Mouse (Mus musculus): ENCODE measurements around the gene Ptprs.

Gene Ptprs

DNA sequence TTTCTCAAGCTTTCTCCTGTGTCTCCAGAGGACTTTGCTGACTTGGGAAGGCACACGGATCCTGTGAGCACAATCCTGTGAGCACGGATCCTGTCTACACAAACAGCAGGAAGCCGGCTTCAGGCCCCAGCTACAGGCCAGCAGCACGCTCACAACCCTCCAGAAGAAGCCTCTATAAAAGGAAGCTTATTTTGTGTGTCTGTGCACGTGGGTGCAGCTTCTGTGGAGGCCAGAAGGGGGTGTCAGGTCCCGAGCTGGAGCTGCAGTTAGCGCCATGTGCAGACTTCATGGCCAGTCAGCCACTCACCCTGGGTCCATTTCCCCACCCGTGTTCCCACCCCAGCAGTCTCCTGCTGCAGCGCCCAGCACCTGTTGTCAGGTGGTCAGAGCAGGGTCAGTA lies 7.9 kb downstream of the Ptprs start:
- in situ Hi-C loops (cut with MboI, MseI) = no loop called here

DNA sequence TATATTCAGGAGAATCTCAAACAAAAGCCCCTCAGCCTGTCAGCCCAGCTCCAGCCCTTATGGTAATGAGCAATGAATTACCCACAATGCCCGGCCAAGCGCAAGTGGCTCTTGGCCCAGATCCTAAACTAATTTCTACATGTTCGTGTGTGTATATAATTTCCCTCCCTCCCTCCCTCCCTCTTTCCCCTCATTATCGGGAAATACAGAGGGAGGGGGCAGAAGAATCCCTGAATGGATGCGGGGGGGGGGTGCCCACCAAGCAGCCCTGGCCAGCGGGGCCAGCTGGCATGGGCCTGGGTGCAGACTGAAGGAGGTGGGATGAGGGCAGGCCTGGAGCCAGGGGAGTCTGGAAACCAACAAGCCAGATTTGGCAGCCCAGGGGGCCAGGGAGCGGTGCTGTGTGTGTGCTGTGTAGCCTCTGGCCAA lies 8.8 kb downstream of the Ptprs start:
- in situ Hi-C loops (cut with MboI, MseI) = no loop called here

DNA sequence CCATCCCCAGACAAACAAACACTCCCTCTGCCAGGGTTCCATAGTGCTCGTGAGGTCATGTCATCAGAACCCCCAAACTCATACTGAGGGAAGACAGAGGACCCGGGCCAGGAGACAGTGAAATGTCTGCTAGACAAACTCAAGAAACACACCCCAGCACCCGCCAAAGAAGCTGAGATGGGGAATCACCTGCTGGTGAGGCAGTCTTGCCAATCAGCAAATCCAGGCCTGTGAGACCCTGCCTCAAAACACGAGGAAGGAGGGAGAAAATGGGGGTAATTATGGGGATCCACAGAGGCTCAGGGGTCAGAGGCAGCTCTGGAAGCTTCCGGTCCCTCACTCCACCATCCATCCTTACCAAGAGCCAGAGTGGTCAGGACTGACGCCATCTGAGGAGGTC lies 9.5 kb downstream of the Ptprs start:
- in situ Hi-C loops (cut with MboI, MseI) = no loop called here

DNA sequence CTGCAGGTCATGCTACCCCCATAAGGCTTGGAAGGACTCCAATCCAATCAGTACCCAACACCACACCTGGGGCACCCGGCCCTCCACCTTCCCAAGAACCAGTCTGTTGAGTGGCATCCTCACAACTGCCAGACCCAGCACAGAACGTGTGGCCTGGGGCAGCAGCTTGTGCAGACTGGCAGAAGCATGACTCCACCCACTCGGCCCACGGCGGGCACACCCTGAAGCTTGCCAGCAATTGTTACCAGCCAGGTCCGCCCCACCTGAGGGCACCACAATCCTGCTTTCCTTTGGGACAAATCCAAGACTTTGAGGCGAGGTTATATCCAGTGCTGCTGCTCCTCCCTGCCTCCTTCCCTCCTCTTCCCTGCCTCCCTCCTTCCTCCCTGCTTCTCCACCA lies 11.5 kb downstream of the Ptprs start:
- in situ Hi-C loops (cut with MboI, MseI) = no loop called here

DNA sequence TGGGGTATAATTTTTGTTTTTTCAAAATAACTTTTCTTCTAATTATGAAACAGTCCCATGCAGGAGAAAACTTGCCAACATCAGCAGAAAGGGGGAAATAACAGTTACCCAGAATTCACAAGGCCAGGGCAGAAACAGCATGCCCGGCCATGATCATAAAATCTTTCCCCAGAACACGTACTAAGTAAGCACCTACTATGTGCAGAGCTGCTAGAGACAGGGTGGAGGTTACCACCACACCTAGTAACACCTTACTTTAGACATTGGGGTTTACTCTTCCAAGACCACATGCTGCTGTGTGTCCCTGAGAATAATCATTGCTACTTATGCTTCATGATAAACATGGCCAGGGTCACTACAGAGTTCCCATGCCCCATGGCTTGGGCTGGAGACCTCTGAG lies 11.9 kb downstream of the Ptprs start:
- in situ Hi-C loops (cut with MboI, MseI) = no loop called here

DNA sequence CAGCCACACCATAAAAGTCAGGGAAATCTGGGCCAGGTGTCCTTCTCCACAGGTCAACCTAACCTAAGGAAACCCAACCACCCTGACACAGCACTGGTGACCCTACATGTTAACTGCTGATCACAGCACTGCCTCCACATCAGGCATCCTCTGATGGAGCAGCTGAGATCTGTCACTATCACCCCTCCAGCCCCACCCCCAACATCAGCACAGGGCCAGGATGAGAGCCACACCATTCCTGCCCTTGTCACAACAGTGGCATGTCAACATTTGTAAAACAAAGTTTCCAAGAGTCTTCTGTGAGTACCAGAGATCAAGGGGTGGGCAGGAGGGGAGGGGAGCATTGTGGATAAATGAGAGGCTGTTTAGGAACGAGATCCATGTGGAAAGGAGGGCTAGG lies 12.8 kb downstream of the Ptprs start:
- in situ Hi-C loops (cut with MboI, MseI) = no loop called here

DNA sequence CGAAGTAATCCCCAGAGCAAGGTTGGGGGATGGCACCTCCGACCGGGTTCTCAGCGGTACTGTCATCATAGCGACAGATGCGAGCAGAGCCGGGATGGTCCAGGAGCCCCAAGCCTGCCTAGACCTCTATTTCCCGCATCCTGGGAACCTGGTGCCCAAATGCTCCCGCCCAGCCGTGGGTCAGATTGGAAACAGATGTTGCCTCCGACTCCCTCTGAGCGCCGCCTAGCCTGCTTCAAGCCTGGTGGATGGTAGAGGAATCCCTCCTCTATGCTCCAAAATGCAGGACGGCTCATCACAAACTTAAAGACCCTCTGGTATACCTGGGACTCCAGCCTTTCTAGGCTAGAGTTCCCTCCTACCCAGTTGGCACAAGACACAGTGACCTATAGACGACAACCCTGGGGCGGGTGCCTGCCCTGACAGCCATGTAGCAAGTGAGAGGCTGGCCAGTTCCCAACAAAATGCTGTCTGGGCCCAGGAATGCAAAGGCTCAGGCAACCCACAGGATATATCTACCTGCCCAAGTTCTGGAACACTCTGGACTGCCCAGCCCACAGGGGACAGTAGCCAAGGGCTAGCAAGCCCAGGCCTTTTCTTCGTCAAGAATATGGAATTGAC lies 13.3 kb downstream of the Ptprs start:
- in situ Hi-C loops (cut with MboI, MseI) = no loop called here

DNA sequence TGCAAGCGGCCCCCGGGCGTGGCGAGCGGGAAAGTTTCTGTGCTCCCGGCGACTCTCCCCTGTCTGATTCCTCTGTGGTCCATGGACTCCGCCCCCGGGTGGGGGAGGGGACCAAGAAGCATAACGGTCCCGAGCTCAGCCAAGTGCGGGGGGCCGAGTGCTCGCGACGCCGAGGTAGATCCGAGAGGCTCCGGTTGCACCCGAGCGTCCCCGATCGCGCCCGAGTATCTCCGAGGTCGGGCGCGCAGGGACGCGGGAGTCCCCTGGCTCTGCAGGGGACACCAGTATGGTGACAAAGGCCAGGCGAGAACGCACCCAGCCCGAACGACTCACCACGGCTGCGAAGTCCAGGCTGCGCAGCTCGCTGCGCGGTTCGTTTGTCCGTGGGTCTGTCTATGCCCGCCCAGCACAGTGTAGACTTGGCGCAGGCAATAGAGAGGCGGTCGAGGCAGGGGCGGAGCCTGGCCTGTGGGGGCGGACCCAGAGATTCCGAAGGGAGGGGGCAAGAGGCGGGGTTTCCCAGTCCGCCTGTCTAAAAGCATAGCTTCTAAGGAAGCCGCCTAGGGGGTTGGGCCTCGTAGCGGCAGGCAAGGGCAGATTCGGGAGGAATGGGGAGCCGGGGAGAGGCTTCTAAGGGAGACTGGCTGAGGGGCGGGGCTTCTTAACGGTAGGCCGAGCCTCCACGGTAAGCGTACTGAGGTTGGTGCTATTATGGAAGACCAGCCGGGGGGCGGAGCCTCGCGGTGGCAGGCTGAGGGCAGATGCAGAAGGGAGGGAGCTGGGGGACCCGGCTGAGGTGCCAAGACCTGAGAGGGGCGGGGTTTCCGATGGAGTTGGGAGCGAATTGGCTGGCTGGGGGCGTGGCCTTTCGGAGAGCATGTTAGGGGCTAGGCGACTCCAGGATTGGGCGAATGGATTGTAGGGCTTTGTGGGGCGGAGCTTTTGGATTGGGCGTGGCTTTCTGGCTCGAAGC lies 14.2 kb downstream of the Ptprs start:
- in situ Hi-C loops (cut with MboI, MseI) = no loop called here

DNA sequence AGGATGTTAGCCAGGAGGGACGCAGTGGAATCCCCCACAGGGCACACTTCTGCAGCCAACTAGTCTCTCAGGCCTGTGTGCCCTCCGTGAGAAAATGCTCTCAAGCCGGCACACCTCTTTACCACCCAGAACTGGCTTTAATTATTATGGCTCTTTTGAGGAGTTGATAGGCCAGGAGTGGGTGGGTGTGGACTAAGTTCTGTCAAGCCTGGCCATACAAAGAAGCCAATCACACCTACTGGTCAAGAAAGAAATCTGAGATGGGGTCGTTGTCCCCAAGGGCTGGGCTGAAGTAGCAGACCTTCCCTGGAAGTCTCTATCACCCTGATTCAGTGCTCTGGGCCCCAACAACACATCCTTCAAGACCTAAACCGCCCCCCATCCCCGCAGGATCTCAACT lies 15.4 kb downstream of the Ptprs start:
- in situ Hi-C loops (cut with MboI, MseI) = no loop called here

DNA sequence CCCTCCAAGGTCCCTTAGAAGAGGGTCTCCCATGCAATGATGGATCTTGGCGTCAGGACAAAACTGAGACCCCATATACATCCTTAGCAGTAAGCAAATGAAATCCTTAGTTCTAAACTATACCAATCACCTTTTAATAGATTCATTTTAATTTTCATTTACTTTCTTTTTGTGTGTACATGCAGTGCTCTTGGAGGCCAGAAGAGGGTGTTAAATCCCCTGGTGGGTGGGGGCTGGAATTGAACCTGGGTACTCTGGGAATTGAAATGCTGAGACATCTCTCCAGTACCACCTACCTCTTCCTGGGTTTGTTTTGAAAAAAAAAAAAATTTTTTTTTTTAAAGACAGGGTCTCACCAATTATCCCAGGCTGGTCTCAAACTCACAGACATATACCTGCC lies 18.8 kb downstream of the Ptprs start:
- in situ Hi-C loops (cut with MboI, MseI) = no loop called here

DNA sequence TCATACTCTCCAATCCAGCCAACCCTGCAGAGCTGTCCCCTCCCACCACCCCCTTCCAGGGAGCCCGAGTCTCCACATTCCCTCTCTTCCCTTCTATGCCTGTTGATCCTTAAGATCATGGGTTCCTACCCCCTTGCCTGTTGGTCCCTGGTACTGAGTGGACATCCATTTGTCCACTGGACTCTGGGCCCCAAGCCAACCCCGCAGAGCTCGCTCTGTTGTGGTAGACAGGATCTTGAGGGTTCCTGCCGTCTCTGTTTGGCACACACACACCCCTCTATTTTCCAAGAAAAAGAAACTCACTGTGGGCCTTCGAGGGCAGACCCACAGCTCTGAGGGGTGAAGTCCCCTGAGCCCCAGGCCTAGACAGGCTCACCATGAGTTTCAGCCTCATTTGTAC lies 19.9 kb downstream of the Ptprs start:
- in situ Hi-C loops (cut with MboI, MseI) = no loop called here

DNA sequence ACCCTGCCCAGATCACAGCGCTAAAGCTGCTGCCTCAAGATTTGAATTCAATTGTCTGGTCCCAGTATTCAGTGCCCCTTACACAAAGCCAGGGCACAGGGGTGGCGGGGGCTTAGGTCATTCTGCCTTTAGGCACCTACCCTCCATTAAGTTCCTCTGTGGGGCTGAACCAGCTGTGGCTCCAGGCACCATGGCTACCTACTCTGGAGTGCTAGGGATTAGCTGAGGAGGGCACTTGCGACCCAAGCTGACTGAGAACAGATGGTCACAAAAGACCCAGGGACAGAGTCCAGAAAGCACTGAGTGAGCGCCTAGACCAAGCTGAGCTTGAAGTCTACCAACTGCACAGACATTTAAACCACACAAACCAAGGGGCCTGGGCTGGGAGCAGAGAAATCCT lies 22.6 kb downstream of the Ptprs start:
- in situ Hi-C loops (cut with MboI, MseI) = no loop called here

DNA sequence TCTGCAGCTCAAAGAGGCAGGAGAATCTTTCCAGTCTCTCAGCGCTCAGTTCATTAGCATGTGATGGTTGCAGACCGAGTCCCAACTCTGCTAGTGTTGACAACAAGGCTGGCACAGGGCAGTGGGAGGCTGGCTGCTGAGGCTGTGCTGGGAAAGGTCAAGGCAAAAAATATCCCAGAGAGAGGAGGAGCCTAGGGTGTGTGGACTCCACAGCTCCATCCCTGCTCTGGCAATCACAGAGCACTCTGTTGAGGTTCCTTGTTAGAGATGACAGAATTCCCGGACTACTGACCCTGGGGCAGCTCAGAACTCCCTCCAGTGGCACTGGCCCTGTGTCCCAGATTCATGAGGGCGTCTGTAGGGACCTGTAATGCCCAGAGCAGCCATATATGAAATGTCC lies 23.0 kb downstream of the Ptprs start:
- in situ Hi-C loops (cut with MboI, MseI) = no loop called here

DNA sequence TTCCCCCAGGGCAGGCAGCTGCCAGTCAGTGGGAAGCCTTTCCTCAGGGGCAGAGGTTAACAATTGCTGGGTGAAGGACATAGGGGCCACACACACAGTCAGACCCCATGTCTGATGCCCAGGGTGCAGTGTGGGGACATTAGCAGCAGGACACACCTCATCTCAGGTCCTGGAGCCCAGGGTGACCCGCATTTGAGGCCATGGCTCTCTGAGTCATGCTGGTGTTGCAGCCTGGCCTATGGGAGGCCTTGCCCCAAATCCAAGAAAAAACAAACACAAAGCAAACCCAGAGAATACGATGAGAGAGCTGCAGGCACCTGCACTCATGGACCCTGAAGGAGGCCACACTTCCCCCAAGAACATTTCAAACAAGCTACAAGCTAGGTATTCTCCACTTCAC lies 28.6 kb downstream of the Ptprs start:
- in situ Hi-C loops (cut with MboI, MseI) = no loop called here

DNA sequence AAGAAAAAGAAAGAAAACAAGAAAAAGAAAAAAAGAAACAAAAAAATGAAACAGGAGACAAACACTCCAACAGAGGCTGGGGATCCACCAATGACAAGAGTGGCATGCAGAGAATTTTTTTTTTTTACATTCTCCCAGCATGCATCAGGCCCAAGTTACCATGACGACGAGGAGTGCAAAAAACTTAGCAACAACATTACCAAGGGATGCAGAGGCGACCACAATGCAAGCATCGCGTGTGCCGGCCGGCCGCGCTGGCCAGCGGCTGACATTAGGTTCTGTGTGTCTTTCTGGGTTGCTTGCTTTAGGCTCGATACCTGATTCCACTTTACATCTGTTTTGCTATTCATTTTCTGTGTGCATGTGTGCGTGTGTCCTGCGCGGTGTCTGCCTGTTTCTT lies 30.9 kb downstream of the Ptprs start:
- in situ Hi-C loops (cut with MboI, MseI) = no loop called here

DNA sequence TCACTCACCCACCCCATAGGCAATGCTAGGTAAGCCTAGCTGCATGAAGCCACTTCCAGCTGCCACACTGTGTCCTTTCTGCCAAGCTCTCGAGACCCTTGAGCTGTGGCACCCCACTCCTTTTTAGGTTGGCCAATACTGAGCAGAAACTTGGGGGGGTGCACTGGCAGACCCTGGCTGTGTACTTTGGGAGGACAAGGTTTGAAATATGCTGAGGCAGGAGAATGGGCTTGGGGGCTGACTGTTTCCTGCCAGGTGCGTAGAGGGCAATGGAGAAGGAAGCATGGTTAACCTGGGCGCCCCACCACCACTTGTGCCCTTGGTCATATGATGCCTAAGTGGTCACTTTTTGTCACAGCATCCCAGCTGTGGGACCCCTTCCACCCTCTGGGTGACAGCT lies 31.5 kb downstream of the Ptprs start:
- in situ Hi-C loops (cut with MboI, MseI) = no loop called here

DNA sequence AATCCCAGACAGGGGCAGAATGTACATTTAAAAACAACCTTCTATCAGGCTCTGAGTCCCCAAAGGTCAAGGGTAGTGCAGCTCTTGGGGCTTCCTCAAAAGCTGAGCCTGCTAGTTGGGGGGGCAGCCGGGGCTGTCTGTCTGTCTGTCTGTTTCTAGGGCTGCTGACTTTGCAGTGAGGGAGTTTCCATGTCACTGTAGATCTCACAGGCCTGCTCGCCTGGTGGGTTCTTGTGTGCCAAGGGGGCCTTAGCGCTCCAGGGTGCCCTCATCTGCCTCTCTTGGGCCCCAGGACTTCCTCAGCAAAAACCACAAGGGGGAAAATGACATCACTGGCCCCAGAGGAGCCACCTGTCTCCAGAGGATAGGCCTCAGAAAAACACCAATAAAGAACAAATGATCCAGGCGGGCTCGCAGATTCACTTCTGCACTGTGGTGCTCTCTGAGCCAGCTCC lies 32.9 kb downstream of the Ptprs start:
- in situ Hi-C loops (cut with MboI, MseI) = no loop called here

DNA sequence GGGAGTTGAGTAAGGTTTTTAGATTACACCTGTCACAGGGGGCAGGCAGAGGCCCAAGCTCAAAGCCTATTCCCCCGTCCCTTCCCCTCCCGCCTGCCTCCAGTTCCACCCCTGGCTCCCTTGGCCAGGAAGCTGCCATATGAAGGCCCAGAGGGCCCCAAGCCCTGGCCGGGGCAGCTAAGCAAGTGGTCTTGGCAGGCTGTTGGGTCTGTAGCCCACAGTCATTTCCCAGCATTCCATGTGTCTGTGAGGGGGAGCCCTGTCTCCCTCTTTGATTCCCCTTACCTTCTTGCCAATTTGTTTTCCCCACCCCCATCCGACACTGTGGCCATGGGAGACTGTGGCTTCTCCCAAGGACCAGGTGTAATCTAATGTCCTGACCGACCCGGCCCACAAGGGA lies 34.0 kb downstream of the Ptprs start:
- in situ Hi-C loops (cut with MboI, MseI) = no loop called here

DNA sequence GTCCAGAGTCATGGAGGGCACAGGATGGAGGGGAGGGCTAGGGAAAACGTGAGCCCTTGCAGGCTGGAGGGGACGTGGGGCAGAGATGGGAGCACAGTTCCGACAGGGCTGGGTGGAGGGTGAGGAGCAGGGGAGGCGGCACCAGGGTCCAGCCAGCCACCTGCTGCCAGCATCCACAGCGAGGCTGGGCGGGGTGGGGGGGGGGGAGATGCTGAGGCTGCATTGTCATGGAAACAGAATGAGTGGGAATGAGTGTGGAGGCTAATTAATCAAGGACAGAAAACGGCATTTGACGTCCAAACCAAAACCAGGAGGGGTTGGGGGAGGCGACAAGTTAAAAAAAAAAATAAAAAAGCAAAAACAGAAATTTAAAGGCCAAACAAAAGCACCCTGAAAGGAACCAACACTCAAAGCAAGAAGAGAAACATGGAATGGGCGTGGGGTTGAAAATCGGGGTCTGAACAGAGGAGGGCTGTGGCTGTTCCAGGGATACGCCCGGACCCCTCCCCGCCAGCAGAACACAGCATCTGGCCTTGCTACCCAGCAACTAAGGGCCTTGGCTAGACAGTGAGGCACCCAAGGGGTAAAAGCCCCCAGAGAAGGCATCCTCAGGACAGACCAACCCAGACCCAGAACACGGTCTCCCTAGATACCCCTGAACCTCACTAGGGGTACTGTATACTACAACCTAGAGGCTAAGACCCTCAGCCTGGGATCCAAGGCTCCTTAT lies 36.4 kb downstream of the Ptprs start:
- in situ Hi-C loops (cut with MboI, MseI) = no loop called here

DNA sequence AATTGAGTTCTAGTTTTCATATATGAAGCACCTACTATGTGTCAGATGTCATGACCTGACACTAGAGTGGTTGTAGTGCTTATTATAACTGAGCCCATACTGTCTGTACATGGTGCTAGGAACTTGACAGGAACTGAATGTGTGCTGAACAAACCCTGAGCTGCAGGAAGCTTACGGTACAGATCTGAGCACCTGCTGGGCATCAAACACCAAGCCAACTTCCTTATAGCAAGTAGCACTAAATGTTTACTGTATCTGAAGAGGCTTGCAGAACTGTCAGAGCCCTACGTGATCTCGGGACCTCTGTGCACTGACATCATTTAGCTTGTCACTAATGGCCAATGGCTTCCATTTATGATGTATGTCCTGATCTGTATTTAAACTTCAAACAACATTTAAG lies 44.7 kb downstream of the Ptprs start:
- in situ Hi-C loops (cut with MboI, MseI) = no loop called here

DNA sequence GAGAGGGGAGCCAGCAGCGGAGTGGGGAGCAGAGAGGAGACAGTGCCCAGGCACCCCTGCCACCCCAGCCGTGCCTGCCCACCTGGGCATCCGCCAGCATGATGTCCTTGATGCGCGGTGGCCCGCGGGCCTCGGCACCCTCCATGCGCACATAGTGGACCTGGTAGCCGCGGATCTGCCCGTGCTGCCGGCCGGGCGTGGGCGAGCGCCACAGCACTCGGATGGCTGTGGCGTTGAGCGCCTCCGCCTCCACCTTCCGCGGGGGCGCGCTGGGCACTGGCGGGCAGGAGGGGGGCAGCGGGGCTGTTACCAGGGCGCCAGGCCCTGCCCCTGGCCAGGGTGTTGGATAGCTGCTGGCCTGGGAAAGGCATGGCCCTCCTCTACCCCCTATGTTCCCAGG lies 48.4 kb downstream of the Ptprs start:
- in situ Hi-C loops (cut with MboI, MseI) = no loop called here

DNA sequence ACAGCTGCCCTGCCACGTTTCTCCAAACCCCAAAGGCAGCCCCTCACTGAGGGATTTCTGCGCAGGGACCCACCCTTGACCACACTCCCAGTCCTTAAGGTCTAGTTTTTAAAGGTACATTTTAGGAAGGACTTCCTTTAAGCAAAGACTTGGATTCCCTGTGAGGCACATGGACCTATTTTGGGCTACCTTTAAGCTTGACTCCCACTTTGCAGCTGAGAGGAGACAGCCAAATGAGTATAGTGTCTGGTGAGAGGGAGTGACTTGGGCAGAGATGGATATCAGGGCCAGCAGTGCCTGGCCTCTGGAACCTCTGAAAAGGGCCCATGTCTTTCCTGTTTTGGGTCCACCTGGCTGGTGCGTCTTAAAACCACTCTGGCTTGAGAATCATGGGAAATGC lies 50.3 kb downstream of the Ptprs start:
- in situ Hi-C loops (cut with MboI, MseI) = no loop called here

DNA sequence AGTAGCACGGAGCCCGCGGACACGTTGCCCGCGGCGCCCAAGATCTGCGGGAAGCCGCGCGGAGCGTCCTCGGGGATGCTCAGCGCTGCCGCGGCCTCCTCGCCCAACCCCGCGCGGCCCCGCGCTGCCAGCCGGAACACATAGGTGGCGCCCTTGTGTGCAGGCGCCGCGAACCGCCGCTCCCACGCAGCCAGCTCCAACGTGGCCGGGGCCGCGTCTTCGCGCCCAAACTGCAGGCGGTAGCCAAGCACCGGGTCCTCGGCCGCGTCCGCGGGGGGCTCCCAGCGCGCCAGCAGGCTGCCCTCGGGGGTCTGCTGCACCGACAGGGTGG lies 50.7 kb downstream of the Ptprs start:
- in situ Hi-C loops (cut with MboI, MseI) = no loop called here
